Mouse (Mus musculus) G1E (cell line): ENCODE measurements around the gene Prkar1a.

Experiments used
- CTCF ChIP-seq: IDR thresholded peaks from 2 replicates; pipeline ENCODE4 v1.5.1; 2012; ENCODE audit warnings: low read depth, low read length, inconsistent platforms, mixed read lengths
- GATA1 ChIP-seq: IDR thresholded peaks from 2 replicates; pipeline ENCODE4 v1.6.1; 2012; ENCODE audit warnings: borderline replicate concordance, low read length, inconsistent platforms, mixed read lengths

- TF ChIP-seq CTCF = no peak
- TF ChIP-seq GATA1 = no peak
Observed at GRCm38 (mm10) chr11:109705336-109706054, 56.3 kb downstream of the Prkar1a start.
